Mouse (Mus musculus): Measurements from ENCODE around the gene Arhgap21.

- TF ChIP-seq GATA1 (IDR thresholded peaks at IDR 0.05; ENCODE audit: low read length) (no peak), TAL1 (IDR thresholded peaks at IDR 0.05; ENCODE audit: low read length) (no peak)
Observed at GRCm38 (mm10) chr2:20943222-20943621, 25.5 kb downstream of the Arhgap21 start.

All from erythroblast, embryonic 14.5 days (primary cell).